Mouse (Mus musculus): Measurements from ENCODE around the gene Clec4b1. TPM values are rescaled to one million over a fixed set of nuclear protein-coding genes. Genes with fewer than 3 reads are reported as not detected.

Clec4b1 gene
- not detected in 4 replicates for total RNA-seq (2023; ENCODE audit: inconsistent age)

GRCm38 (mm10) chr6:123049742-123050372 is at the start of gene Clec4b1:
Gene Clec4b1, plus strand, starts transcription at chr6:123049962.

GRCm38 (mm10) chr6:123106128-123106527 is 56.4 kb downstream of the Clec4b1 start, which contains the start of gene Clec4a2:
Gene Clec4a2, plus strand, starts transcription at chr6:123106428.

Other genes starting within 250 kb of the Clec4b1 start
- 40.7 to 45.9 TPM (median 42.3 TPM) in 4 replicates for gene Slc2a3, start 248.3 kb upstream of the Clec4b1 start, total RNA-seq (2023; ENCODE audit: inconsistent age)
- gene Foxj2, start 230.0 kb upstream of the Clec4b1 start, total RNA-seq (2023; ENCODE audit: inconsistent age), result 46.0 to 56.6 TPM (median 53.8 TPM) in 4 replicates
- 0.12 TPM in 1 of 4 replicates, not detected in the others for gene C3ar1, start 193.8 kb upstream of the Clec4b1 start, total RNA-seq (2023; ENCODE audit: inconsistent age)
- gene Necap1, start 175.5 kb upstream of the Clec4b1 start, total RNA-seq (2023; ENCODE audit: inconsistent age), result 89.8 to 104 TPM (median 99.7 TPM) in 4 replicates
- gene Clec4a1, start 128.1 kb upstream of the Clec4b1 start, total RNA-seq (2023; ENCODE audit: inconsistent age), result 0.42 to 1.4 TPM (median 0.89 TPM) in 4 replicates
- gene Clec4a3, start 97.4 kb upstream of the Clec4b1 start, total RNA-seq (2023; ENCODE audit: inconsistent age), result 3.7 to 7.1 TPM (median 4.7 TPM) in 4 replicates
- 0.71 TPM in 1 of 4 replicates, not detected in the others for gene Clec4a4, start 59.6 kb upstream of the Clec4b1 start, total RNA-seq (2023; ENCODE audit: inconsistent age)
- 1.3 to 1.8 TPM (median 1.6 TPM) in 4 replicates for gene Clec4a2, start 56.5 kb downstream of the Clec4b1 start, total RNA-seq (2023; ENCODE audit: inconsistent age)
- not detected in 4 replicates for gene Clec4b2, start 122.9 kb downstream of the Clec4b1 start, total RNA-seq (2023; ENCODE audit: inconsistent age)
- 0.45 to 2.1 TPM (median 1.4 TPM) in 4 replicates for gene Clec4n, start 179.9 kb downstream of the Clec4b1 start, total RNA-seq (2023; ENCODE audit: inconsistent age)
- not detected in 4 replicates for gene Clec4d, start 212.1 kb downstream of the Clec4b1 start, total RNA-seq (2023; ENCODE audit: inconsistent age)
- not detected in 4 replicates for gene Clec4e, start 239.9 kb downstream of the Clec4b1 start, total RNA-seq (2023; ENCODE audit: inconsistent age)

Data from B cell, adult (primary cell).